Mouse (Mus musculus): ENCODE measurements around the gene Chmp6. TPM values are rescaled to one million over a fixed set of nuclear protein-coding genes. Genes with fewer than 3 reads are reported as not detected.
A peak's percentile ranks its signal among the peaks of the same experiment; 100 is the strongest.

Gene Chmp6
- polyA plus RNA-seq, 2 experiments, result 15.2 to 25.2 TPM

DNA sequence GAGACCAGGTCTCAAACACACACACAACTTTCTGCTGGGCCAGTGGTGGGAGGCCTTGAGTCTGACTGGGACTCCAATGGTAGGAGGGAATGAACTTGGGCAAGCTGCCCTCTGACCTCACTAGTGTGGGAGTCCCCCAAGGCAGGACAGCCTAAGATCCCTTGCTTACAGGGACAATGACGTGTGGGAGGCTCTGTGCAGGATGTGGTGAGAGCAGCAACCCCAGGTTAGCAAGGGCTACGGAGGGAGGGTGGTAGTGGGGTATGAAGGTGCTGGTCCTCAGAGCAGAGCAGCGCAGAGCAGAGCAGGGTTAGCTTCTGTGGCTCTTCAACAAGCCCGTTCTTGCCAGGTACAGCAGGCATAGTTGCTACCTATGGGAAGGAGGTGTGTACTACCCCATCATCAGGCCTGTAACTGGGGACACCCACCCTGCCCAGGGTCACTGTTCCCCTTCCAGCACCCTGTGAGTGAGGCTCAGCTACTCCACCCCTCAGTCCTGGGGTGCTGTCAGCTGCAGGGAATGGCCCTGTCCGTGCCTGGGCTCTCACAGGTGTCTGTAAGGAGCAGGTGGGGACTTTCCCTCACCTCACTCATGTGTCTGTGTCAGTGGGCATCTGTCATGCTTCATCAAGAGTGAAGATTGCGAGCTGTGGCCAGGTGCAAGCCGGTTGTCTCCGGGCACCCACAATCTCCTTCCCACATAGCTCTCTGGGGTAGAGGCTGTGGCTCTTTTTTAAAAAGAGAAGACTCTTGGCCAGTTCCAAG, 20.8 kb downstream of the Chmp6 start:
- Histone ChIP-seq H3K9me3 (ENCODE audit: control insufficient read depth, low read length) (no peaks in the 10 kb centered on the region), H3K4me3 (ENCODE audit: insufficient read depth in 1 of 2, low read depth in 2 of 2, low read length in 2 of 2) (no peak overlapping the region), H3K27ac (no peak overlapping the region), H3K4me1 (replicated peaks; ENCODE audit: control insufficient read depth in 2 of 2, insufficient read depth in 2 of 2, low read length in 1 of 2) (peaks cover 0 to 8% of the 10 kb centered on the region in 2 experiments; a peak in 3 of 4 replicates), H3K27me3 (ENCODE audit: control insufficient read depth, insufficient read depth, low read length) (no peaks in the 10 kb centered on the region), H3K9ac (replicated peaks) (no peak overlapping the region), H3K36me3 (replicated peaks; ENCODE audit: control insufficient read depth, insufficient read depth, low read depth) (no peaks in the 10 kb centered on the region), H3K4me2 (ENCODE audit: low read depth) (no peak overlapping the region)
- ATAC-seq (ENCODE audit: insufficient read depth) (no peak), DNase-seq (ENCODE audit: low read depth in 3 of 3, low spot score in 3 of 3) (no peak)
- TF ChIP-seq CTCF (IDR thresholded peaks at IDR 0.05; ENCODE audit: low read depth) (no peak), EP300 (IDR thresholded peaks at IDR 0.05; ENCODE audit: low read depth) (no peak)
- WGBS (ENCODE audit: insufficient replicate concordance), result 46% methylated on average over 8 of the region's 8 CpGs

- 58% methylated on average over 8 of the region's 8 CpGs for WGBS (ENCODE audit: insufficient replicate concordance)
- H3K36me3 ChIP-seq (replicated peaks; ENCODE audit: control insufficient read depth, insufficient read depth, low read depth), result no peaks in the 10 kb centered on the region
- ATAC-seq (ENCODE audit: insufficient read depth) (no peak), DNase-seq (ENCODE audit: low read depth in 3 of 3, low spot score in 3 of 3) (no peak)
- peaks cover 0 to 8% of the 10 kb centered on the region in 2 experiments; a peak in 3 of 4 replicates for H3K4me1 ChIP-seq (replicated peaks; ENCODE audit: control insufficient read depth in 2 of 2, insufficient read depth in 2 of 2, low read length in 1 of 2)
- TF ChIP-seq CTCF (IDR thresholded peaks at IDR 0.05; ENCODE audit: low read depth), result no peak
- TF ChIP-seq EP300 (IDR thresholded peaks at IDR 0.05; ENCODE audit: low read depth), result no peak
- no peaks in the 10 kb centered on the region for H3K27me3 ChIP-seq (ENCODE audit: control insufficient read depth, insufficient read depth, low read length)
- H3K4me3 ChIP-seq (ENCODE audit: insufficient read depth in 1 of 2, low read depth in 2 of 2, low read length in 2 of 2), result no peak overlapping the region
- H3K27ac ChIP-seq, result no peak overlapping the region
- H3K9me3 ChIP-seq (ENCODE audit: control insufficient read depth, low read length), result no peaks in the 10 kb centered on the region
- H3K9ac ChIP-seq (replicated peaks), result no peak overlapping the region
- H3K4me2 ChIP-seq (ENCODE audit: low read depth), result no peak overlapping the region
These were observed 21.5 kb downstream of the Chmp6 start for GRCm38 (mm10) chr11:119934773-119935172.

DNA sequence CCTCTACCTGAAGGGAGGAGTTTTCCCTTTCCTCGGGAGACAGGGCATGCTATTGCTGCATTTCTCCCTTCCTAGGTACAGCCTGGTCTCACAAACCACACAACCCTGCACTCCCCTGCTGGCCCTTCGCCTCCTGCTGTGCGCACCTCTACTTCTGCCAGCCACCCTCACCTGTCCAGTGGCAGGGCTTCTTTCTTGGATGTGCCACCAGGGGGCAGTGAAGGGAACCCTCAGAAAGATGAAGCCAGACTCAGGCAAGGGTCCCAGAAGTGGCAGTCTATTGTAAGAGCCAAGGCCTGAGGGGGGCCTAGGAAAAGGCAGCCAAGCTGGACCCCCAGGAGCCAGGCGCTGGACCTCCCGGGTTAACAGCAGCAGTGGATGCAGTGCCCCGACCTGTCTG, 22.2 kb downstream of the Chmp6 start:
- no peak for DNase-seq (ENCODE audit: low read depth in 3 of 3, low spot score in 3 of 3)
- Histone ChIP-seq H3K9ac (replicated peaks) (no peak overlapping the region), H3K4me3 (ENCODE audit: insufficient read depth in 1 of 2, low read depth in 2 of 2, low read length in 2 of 2) (no peak overlapping the region), H3K9me3 (ENCODE audit: control insufficient read depth, low read length) (no peaks in the 10 kb centered on the region), H3K27ac (no peak overlapping the region), H3K4me2 (ENCODE audit: low read depth) (no peak overlapping the region), H3K36me3 (replicated peaks; ENCODE audit: control insufficient read depth, insufficient read depth, low read depth) (no peaks in the 10 kb centered on the region), H3K4me1 (replicated peaks; ENCODE audit: control insufficient read depth in 2 of 2, insufficient read depth in 2 of 2, low read length in 1 of 2) (peaks cover 0 to 8% of the 10 kb centered on the region in 2 experiments; a peak in 3 of 4 replicates), H3K27me3 (ENCODE audit: control insufficient read depth, insufficient read depth, low read length) (no peaks in the 10 kb centered on the region)
- WGBS (ENCODE audit: insufficient replicate concordance), result 40% methylated on average over 6 of the region's 6 CpGs
- TF ChIP-seq CTCF (IDR thresholded peaks at IDR 0.05; ENCODE audit: low read depth) (peak; percentile 85), EP300 (IDR thresholded peaks at IDR 0.05; ENCODE audit: low read depth) (no peak)
- no peak for ATAC-seq (ENCODE audit: insufficient read depth)

GRCm38 (mm10) chr11:119936456-119936855, 23.2 kb downstream of the Chmp6 start:
- 55% methylated on average over 2 of the region's 2 CpGs for WGBS (ENCODE audit: insufficient replicate concordance)
- H3K9me3 ChIP-seq (ENCODE audit: control insufficient read depth, low read length), result no peaks in the 10 kb centered on the region
- TF ChIP-seq EP300 (IDR thresholded peaks at IDR 0.05; ENCODE audit: low read depth), result no peak
- TF ChIP-seq CTCF (IDR thresholded peaks at IDR 0.05; ENCODE audit: low read depth), result no peak
- peaks cover 0 to 12% of the 10 kb centered on the region in 2 experiments; a peak in 3 of 4 replicates for H3K4me1 ChIP-seq (replicated peaks; ENCODE audit: control insufficient read depth in 2 of 2, insufficient read depth in 2 of 2, low read length in 1 of 2)
- H3K4me3 ChIP-seq (ENCODE audit: insufficient read depth in 1 of 2, low read depth in 2 of 2, low read length in 2 of 2), result no peak overlapping the region
- no peak overlapping the region for H3K4me2 ChIP-seq (ENCODE audit: low read depth)
- H3K27me3 ChIP-seq (ENCODE audit: control insufficient read depth, insufficient read depth, low read length), result peaks cover 3% of the 10 kb centered on the region
- DNase-seq (ENCODE audit: low read depth in 3 of 3, low spot score in 3 of 3) (no peak), ATAC-seq (ENCODE audit: insufficient read depth) (no peak)
- H3K27ac ChIP-seq, result no peak overlapping the region
- no peaks in the 10 kb centered on the region for H3K36me3 ChIP-seq (replicated peaks; ENCODE audit: control insufficient read depth, insufficient read depth, low read depth)
- no peak overlapping the region for H3K9ac ChIP-seq (replicated peaks)

- peaks cover 0 to 14% of the 10 kb centered on the region in 2 experiments; a peak in 3 of 4 replicates for H3K4me1 ChIP-seq (replicated peaks; ENCODE audit: control insufficient read depth in 2 of 2, insufficient read depth in 2 of 2, low read length in 1 of 2)
- H3K9me3 ChIP-seq (ENCODE audit: control insufficient read depth, low read length), result no peaks in the 10 kb centered on the region
- WGBS (ENCODE audit: insufficient replicate concordance), result 52% methylated on average over 12 of the region's 12 CpGs
- H3K27me3 ChIP-seq (ENCODE audit: control insufficient read depth, insufficient read depth, low read length), result peaks cover 9% of the 10 kb centered on the region
- ATAC-seq (ENCODE audit: insufficient read depth), result no peak
- H3K9ac ChIP-seq (replicated peaks), result no peak overlapping the region
- H3K4me2 ChIP-seq (ENCODE audit: low read depth), result no peak overlapping the region
- DNase-seq (ENCODE audit: low read depth in 3 of 3, low spot score in 3 of 3), result no peak
- H3K27ac ChIP-seq, result no peak overlapping the region
- TF ChIP-seq CTCF (IDR thresholded peaks at IDR 0.05; ENCODE audit: low read depth) (no peak), EP300 (IDR thresholded peaks at IDR 0.05; ENCODE audit: low read depth) (no peak)
- H3K36me3 ChIP-seq (replicated peaks; ENCODE audit: control insufficient read depth, insufficient read depth, low read depth), result no peaks in the 10 kb centered on the region
- H3K4me3 ChIP-seq (ENCODE audit: insufficient read depth in 1 of 2, low read depth in 2 of 2, low read length in 2 of 2), result no peak overlapping the region
These were observed 24.0 kb downstream of the Chmp6 start for GRCm38 (mm10) chr11:119937216-119937615.

All from liver, embryonic 14.5 days (tissue).